Mouse (Mus musculus) hindlimb bud, embryonic 11.5 days (tissue): ENCODE measurements around the gene Espn.

Experiments
- DNase-seq: peaks from one replicate; pipeline ENCODE4 v3.0.0-alpha.2; 2012; ENCODE audit warnings: low read depth, low spot score; ENCODE audit errors: extremely low spot score

Gene Espn

DNA sequence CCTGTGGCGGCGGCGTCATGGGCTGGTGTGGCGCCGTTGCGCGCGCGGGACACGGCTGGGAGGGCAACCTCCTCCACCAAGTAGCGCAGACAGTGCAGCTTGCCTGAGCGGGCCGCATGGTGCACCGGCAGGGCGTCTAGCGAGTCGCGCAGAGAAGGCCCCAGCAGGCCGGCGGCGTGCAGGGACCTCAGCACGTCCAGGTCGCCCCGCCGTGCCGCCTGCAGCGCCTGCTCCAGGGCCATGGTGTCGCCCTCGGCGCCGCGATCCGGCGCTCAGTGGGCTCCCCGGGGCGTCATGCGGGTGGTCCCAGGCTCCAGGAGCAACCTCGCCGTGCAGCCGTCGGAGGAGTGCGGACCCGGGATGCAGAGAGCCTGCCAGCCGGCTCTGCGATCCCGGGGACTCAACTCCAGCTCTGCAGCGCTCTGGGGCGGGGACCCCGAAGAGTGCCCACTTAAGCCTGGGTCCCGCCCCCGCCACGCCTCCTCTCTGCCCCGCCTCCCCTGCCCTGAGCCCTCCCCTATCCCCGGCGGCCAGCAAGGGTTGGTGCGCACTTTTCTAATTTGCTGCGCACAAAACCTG is at the start of gene Espn:
Gene Espn, minus strand, starts transcription at position 406 of the 579 bp plus-strand sequence.
- DNase-seq = no peak

DNA sequence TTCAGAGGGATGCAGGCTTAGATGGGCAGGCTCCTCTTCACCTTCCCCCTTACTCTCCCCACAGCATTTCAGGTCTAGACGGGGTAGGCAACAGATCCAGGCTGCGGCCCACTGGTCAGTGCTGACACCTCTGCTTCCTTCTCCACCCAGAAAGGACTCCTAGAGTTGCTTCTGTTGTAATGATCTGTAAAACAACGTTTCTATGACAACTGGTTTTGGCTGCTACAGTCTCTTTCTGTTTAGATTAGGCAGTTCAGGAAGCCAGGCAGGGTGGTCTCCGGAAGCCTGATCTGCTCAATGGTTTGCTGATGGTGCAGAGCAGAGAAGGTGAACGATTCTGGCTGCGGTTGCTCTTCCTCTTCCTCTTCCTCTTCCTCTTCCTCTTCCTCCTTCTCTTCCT is 49.3 kb upstream of the Espn start:
- no peak for DNase-seq

DNA sequence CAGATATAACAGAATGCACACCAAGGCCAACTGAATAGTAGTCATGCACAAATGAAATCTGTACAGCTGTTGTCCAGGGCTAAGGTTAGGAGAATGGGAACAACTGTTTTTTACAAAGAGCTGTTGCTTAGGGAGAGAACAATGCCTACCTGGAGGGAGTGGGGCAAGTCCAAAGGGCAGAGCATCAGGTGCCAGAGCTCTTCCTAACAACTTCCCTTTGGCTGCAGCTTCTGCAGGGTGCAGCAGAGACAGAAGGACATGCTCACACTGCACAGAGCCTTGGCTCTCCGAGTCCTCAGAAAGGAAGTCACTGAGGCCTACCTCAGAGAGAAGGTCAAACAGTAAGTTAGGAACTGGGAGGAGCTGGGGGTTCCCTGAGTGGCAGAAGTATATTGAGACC is 47.4 kb upstream of the Espn start:
- DNase-seq = no peak

DNA sequence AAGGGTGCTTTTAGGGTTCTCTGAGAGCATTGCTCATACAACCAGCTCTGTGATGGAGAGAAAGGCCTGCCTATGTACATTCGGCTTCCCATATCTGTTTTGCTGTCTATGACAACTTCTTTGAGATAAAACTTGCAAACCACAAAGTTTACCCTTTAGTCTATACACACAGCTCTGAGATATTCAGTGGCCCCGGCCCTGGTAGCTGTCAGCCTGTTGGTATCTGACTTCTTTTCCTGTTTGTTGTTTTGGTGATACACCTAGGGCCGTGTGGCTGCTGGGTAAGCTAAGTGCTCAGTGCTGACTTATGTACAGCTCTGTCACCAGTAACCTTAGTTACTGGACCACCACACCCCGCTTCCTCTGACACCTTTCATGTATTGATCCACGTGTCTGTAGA is 45.4 kb upstream of the Espn start:
- DNase-seq = no peak

GRCm38 (mm10) chr4:152196276-152196675 is 44.1 kb upstream of the Espn start:
- DNase-seq = no peak

DNA sequence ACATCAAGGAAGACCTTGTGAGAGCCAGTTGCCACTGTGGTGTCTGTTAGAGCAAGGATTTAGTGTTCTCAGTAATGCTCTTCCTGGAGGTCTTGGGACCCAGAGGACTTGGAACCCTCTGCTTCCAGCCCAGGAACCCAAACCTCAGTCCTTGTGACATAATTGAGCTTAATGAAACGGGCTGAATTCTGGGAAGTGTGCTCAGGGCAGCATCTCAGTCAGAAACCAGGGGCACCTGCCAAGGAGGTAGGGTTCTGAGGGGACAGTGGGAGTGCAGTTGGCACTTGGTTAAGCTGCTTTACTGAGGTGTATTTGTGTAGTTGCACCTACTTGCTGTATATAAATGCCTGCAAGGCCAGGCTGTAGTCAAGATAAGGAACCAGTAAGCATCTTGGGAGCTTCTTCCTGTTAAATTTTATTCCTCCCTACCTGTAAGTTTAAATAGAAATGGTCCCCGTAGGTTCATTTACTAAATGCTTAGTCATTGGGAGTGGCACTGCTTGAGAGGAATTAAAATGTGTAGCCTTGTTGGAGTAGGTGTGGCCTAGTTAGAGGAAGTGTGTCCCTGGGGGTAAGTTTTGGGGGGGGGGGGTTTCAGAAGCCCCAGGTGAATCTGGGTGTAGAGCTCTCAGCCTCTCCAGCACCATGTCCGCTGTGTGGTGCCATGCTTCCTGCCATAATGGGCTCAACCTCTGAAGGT is 42.5 kb upstream of the Espn start:
- DNase-seq = no peak

DNA sequence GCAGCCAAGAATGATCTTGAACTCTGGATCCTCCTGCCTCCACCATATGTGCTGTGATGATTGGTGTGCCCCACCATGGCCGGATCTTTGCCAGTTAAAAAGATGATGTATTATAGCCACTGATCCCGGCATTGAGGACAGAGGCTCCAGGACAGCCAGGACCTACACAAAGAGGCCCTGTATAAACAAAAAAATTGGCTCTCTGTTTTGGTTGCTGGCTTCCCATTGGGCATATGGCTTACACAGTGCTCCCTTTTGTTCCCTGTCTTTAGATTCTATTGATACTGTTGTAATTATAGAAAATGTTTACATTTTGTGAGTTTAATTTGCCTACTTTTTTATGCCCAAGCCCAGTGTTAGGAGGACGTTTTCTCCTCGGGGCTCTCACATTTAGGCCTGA is 40.4 kb upstream of the Espn start:
- no peak for DNase-seq

GRCm38 (mm10) chr4:152190701-152191100 is 38.5 kb upstream of the Espn start:
- no peak for DNase-seq

- DNase-seq = no peak
Measured at GRCm38 (mm10) chr4:152190096-152190653, 38.0 kb upstream of the Espn start.

GRCm38 (mm10) chr4:152189691-152190090 is 37.5 kb upstream of the Espn start:
- no peak for DNase-seq

GRCm38 (mm10) chr4:152189071-152189470 is 36.9 kb upstream of the Espn start:
- DNase-seq = no peak

DNA sequence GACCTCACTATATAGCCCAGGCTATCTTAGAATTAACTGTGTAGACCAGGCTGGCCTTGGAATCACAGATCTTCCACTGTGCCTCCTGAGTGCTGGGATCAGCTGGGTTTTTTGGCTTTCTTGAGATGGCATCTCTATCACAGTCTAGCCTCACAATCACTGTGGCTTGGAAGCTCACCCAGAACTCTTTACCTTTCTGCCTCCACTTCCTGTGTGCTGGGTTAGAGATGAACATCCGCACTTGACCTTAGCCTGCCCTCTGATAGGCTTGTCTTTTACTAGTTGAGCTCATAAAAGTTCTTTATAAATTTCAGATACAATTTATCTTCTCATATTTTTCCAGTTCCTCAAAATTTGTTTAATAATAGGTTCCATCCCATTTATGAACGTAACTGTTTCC is 36.5 kb upstream of the Espn start:
- DNase-seq = no peak

GRCm38 (mm10) chr4:152187142-152187541 is 35.0 kb upstream of the Espn start:
- no peak for DNase-seq

DNA sequence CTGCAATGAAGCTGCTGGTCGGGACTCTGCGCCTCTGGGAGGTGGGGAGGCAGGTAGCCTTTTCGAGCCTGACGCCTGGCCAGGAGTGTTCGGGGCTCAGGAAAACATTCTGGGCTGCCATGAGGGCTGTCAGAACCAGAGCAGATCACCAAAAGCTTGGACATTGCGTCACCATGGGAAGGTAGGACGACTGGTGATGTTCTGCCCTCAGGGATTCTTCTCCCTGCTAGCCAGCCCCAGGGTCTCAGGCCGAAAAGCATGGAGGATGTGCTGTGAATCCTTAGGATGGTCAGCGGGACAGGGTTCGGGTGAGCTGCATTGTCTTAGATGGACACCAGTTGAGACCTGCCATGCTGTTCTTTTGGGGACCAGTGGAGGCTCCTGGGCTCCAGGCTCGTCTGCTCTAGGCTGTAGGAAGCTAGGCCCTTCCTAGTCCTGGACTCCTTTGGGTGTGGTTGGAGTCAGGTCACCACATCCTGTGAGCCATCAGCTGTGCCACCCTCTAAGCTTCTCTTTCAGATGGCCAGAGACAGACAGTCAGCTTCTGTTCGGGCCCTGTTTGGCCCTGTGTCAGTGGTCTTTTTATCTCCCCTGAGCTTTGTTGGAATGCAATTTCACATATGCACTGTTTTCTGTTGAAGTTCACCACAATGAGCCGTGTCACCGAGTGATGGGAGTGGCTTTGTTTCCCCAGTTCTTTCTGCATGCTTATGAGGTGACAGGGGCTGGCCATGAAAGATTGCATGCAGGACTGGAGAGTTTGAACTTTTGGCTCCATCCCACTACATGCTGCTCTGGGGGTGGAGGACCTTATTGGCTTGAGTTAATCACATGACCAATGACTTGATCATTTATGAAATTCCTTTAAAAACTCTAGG is 34.3 kb upstream of the Espn start:
- DNase-seq = no peak

DNA sequence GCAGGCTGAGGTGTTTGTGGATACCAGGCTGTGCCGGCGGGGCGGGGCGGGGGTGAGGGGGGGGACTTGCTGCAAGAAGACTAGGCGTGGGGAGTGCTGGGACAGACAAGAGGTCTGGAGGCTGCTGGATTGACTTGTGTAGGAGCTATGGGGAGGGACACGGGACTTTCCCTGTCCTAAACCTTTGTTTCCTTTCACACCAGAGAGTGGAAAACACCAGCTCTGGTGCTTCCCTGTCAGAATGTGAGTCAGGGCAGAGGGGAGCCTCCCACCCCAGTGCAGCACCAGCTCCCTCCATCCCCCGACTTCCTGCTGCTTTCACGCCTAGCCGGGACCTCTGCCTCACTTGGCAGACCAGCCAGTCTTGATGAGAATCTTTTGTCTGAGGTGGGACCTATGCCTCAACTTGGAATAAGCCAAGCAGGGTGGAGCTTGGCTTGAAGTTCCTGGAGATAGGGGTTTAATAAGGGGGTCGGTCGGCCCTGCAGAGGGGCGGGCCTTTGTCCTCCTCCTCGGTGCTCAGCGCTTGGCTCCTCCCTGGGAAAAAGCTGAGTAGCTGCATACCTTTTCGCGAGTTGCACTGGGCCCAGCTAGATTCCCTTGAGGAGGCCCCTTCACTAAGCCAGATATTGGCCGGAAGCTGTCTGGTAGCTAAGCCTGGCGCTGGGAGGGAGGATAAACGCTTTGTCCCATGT is 33.5 kb upstream of the Espn start:
- no peak for DNase-seq

DNA sequence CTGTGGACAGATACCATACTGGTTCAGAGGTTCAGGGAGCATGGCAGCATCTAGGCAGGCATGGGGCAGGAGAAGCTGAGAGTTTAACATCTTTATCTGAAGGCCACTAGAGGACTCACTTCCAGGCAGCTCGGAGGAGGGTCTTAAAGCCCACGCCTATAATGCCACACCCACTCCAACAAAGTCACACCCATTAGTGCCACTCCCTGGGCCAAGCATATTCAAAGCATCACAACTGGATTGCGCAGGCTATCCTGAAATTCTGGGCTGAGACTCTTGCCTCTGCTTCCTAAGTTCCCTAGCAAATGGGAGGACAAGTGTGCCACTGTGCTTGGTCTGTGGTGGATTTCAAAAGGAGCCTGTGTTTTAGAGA is 33.0 kb upstream of the Espn start:
- DNase-seq = no peak

DNA sequence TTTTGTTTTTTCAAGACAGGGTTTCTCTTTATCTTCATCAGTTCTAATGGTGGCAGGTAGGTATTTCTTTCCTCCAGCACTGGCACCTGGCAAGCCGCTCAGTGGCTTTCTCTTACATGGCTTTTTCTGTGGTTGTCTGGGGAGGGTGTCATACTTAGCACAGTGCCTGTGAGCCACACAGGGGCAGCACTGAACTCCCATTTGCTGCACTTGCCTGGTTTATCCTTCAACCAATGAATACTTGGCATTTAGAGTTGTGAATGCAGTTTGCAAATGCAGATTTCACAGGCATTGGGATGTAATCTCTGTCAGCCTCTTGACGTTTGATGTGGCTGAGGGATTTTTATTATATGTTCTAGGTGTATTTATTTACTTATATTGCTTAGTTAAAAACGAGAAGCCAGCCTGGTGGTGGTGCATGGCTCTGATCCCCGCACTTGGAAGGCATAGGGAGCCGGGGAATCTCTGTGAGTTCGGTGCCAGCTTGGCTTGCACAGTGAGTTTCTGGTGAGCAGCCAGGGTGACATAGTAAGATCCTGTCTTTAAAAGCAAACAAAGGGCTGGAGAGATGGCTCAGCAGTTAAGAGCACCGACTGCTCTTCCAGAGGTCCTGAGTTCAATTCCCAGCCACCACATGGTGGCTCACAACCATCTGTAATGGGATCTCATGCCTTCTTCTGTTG is 32.3 kb upstream of the Espn start:
- no peak for DNase-seq

- no peak for DNase-seq
Measured at GRCm38 (mm10) chr4:152182205-152182604, 30.0 kb upstream of the Espn start.

DNA sequence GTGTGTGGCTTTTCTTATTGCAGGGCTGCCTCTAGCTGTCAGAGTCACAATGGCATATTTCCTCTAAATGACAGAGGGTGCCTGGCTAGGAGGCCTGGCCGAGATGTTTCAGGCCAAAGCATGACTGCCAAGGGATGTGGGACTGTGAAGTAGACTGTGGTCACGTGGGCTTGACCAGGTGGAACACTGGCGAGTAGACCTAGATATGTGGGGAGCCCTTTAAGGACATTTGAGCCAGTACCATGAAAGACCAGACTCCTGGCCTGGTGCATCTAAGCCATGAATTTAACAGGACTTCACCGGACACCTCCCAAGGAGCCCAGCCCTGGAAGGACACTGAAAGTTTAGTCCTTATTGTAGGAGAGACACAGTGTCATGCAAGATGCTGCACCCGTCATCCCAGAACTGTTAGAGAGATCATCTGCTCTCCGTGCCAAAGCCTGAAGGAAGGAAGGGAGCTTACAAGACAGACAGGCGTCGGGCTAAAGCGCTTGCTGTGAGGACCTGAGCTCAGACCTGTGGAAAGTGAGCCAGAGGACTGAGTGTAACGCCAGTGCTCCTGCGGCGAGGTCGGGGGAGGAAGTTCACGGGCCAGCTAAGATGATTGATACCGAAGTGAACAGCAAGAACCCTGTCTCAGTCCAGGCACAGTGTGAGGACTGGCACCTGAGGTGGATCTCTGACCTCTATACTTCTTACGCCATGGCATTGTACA is 27.9 kb upstream of the Espn start:
- DNase-seq = no peak
